Mouse (Mus musculus) ES-CJ7 (cell line): ENCODE results near the gene Hoxc10.

ENCODE experiments used
- DNase-seq: peaks from one replicate; pipeline ENCODE4 v3.0.0; 2011; ENCODE audit warnings: low read depth, low spot score

Hoxc10 gene

DNA sequence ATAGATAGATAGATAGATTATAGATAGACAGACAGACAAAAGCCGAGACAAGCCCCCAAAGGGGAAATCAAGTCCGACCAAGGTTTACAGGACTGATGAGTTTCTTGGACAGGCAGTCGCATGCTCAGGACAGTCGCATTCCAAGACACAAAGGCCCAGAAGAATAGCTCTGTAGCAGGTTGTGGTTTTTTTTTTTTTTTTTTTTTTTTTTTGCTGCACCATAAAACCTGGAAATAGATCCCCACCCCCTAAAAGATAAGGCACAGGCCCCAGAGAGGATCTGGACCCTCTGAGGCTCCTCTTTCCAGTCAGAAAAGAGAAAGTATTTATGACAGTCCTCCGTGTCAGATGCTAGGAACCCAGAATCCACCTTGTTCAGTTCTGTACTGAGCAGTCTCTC lies 21.5 kb downstream of the Hoxc10 start:
- no peak for DNase-seq

- no peak for DNase-seq
These were observed 24.1 kb downstream of the Hoxc10 start, which contains the start of gene Hoxc8 for GRCm38 (mm10) chr15:102990461-102991397. TSS of gene Hoxc8 (plus strand) at chr15:102990607.

- no peak for DNase-seq
These were observed 25.2 kb downstream of the Hoxc10 start for GRCm38 (mm10) chr15:102991782-102992181.

DNA sequence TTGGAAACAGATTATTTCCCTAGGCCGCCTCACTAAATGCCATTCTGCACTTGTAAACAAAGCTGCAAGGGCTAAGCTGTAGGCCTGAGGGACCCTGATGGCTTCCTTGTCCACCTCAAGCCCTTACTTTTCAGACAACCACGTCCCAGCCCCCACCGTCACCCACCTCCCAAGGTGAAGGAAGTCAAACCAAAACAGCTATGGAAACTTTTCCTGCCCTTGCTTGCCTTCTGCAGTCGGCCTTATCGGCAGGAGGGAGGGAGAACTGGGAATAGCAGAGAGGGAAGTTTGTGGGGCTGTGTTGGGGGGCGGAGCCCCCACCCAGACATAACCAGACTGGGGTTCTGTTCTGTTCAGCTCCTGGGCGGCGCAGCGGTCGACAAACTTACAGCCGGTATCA lies 25.6 kb downstream of the Hoxc10 start:
- no peak for DNase-seq

GRCm38 (mm10) chr15:102992863-102993262 lies 26.3 kb downstream of the Hoxc10 start:
- no peak for DNase-seq

GRCm38 (mm10) chr15:102996548-102996947 lies 30.0 kb downstream of the Hoxc10 start:
- no peak for DNase-seq

GRCm38 (mm10) chr15:102997431-102997830 lies 30.8 kb downstream of the Hoxc10 start:
- no peak for DNase-seq

DNA sequence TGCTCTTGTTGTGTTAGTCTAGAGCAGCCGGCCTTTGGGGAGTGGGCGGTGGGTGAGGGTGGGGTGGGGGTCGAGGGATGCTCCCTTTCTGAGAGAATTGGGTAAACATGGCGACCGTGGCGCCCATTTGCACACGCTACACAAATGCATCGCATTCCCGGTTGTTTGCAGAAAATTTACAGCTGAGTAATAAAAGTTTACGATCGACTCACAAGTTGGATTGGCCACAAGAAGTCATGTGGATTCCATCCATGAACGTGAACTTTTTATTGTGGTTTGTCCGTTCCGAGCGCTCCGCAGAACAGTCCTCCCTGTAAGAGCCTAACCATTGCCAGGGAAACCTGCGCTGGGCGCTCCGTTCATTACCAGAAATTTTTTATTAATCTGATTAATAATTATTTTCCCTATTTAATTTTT lies 31.4 kb downstream of the Hoxc10 start, which contains the start of gene Hoxc6:
TSS of gene Hoxc6 (plus strand) at position 319 of the 417 bp plus-strand sequence.
- DNase-seq = no peak

DNA sequence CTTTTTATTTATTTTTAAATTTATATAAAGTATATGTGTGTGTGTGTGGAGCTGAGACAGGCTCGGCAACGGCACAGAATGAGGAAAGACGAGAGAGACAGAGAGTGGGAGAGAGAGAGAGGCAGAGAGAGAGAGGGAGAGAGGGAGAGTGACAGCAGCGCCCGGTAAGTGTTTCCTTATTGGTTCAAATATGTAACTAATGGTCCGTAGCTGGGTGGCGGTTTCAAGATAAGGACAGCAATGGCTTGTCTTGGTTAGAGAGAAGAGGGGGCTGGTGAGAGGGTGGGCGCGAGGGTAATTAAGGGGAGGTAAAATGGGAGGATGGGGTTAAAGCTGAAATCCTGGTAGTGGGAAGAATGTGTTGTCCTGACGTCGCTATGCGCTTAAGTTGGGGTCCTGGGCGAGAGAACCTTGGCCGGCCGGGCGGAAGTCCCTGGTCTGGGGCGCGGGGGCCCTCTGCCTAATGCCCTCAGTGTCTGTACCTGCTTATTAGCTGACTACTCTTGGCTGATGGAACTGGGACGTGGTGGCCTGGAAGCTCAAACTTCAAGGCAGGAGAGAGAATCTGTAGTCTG lies 32.1 kb downstream of the Hoxc10 start:
- DNase-seq = no peak

DNA sequence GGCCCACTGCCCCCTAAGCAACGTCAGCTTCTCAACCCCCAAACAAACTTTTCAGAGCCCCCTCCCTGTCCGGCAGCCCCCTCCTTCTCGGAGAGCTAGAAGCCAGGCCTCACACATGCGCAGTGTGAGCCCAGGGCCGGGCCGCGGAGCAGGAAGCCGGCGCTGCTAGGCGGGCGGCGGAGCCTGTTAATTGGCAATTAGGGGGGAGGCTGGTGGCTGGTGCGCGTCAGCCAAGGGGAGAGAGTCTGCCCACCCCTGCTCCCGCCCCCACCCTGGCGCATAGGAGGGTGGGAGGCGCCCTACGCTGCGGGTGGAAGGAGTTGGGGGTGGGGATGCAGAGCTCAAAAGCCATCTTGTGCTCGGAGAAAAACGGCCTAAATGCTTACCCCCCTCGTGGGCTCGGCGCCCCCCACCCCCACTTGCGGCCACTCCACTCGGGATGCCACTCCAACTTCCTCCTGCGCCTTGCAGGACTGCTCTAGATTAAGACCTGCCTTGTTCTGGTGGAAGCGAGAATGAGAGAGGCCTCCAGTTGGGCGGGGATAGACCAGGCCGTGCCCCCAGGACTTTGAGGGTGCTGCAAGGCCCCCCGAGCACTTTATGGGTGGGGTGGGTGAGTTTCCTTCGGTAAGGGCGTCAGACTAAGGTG lies 32.7 kb downstream of the Hoxc10 start:
- DNase-seq = peak; percentile 76

GRCm38 (mm10) chr15:102999955-103000354 lies 33.4 kb downstream of the Hoxc10 start:
- no peak for DNase-seq

DNA sequence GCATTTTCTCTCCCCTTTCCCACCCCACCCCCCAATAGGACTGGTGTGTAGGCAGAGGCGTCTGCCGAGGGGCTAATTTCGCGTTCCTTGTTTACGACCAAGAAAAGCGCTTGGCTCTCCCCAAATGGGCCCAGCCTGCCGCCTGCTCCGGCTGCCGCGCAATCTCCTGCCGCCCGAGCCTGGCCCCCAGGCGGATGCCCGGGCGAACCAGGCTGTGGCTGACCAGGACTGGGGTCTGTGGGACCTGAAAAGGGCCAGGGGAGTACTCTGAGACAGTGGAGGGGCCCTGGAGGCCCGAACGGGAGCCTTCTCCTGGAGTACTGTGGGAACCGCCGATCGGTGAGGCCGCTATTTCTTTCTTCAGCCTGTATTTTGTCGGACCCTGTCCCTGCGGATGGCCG lies 33.9 kb downstream of the Hoxc10 start:
- no peak for DNase-seq

GRCm38 (mm10) chr15:103001370-103001769 lies 34.8 kb downstream of the Hoxc10 start:
- no peak for DNase-seq

- no peak for DNase-seq
These were observed 35.6 kb downstream of the Hoxc10 start for GRCm38 (mm10) chr15:103002156-103002555.

GRCm38 (mm10) chr15:103002821-103003448 lies 36.3 kb downstream of the Hoxc10 start:
- no peak for DNase-seq

- DNase-seq = peak; percentile 60
These were observed 38.7 kb downstream of the Hoxc10 start for GRCm38 (mm10) chr15:103005308-103005707.

DNA sequence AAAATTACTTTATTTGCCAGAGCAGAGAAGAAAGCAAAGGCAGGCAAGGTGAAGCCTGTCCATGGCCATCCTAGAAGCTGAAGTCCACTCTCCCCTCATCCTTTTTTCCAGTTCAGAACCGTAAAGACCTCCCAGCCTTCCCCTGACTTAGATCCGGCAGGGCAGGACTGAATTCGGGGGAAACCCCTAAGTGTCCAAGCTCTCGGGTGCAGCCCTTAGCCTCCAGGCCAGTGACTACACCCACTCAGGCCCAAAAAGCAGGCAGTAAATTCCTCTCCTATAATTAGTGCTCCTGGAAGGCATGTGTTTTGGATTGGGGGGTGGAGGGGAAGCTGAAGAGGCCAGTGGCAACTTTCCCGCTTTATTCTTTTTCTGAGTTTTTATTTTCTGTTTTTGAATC lies 39.2 kb downstream of the Hoxc10 start:
- no peak for DNase-seq

DNA sequence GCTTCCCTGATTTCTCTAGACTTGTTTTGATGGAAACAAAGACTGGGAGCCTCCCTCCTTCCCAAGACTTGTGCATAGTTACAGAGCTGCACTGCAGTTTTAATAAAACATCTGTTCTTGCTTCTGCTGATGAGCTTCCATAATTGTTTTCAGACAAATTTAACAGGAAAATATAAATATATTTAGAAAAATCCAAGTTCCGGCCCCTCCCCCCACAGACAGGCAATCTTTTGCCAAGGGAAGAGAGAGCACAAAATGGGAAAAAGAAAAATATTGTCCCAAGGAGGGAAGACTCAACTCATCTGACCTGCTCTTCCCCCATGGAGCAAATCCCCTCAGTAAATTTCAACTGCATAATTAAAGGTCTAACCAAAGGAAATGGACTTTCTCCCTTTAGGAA lies 39.7 kb downstream of the Hoxc10 start:
- DNase-seq = no peak

DNA sequence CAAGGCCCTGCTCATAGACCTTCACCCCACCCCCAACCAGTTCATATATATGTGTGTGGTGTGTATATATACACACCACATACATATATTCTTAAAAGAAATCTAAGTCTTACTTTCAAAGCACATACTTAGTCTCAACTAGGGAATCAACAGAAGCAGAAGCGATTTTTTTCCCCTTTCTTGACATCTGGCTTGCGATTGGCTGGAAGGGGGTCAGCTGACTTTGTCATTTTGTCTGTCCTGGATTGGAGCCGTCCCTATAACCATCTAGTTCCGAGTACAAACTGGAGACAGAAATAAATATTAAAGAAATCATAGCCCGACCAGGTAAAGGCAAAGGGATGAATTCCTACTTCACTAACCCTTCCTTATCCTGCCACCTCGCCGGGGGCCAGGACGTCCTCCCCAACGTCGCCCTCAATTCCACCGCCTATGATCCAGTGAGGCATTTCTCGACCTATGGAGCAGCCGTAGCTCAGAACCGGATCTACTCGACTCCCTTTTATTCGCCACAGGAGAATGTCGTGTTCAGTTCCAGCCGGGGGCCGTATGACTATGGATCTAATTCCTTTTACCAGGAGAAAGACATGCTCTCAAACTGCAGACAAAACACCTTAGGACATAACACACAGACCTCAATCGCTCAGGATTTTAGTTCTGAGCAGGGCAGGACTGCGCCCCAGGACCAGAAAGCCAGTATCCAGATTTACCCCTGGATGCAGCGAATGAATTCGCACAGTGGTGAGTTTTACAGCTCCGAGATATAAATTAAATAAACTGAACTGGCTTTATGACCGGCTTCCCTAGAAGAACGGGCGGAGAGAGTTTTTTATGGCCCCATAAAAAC lies 42.9 kb downstream of the Hoxc10 start:
- no peak for DNase-seq

DNA sequence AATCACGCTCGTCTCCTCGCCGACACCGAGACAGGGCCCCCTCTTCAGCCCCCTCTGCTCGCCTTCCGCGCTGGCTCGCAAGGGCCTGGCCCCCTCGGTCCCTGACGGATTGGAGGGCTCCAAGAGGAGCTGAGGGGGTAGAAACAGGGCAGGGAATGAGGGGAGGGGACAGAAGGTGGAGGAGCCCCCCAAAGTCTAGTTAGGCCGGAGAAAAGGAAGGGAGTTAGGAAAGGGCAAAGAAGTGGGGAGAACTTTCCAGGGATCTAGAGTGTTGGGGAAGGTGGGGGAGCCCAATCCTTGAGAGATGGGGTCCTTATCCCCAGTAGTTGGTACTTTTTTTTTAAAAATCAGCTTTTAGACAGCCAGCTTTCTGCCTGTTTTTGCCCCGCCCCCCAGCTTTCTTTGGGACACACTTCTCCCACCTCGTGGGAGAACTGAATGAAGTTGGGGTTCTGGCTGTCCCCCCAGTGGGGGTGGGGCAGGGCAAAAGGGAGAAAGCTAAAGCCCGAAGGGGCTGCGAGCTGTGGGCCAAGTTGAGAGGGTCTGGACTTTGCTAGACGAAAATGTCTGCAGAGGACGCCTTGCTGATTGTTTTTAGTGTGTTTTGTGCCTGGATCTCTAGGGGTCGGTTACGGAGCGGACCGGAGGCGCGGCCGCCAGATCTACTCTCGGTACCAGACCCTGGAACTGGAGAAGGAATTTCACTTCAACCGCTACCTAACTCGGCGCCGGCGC lies 43.7 kb downstream of the Hoxc10 start:
- DNase-seq = peak; percentile 43
